8 mouse cellular contexts compared by ENCODE assay signal in the genomic region with DNA sequence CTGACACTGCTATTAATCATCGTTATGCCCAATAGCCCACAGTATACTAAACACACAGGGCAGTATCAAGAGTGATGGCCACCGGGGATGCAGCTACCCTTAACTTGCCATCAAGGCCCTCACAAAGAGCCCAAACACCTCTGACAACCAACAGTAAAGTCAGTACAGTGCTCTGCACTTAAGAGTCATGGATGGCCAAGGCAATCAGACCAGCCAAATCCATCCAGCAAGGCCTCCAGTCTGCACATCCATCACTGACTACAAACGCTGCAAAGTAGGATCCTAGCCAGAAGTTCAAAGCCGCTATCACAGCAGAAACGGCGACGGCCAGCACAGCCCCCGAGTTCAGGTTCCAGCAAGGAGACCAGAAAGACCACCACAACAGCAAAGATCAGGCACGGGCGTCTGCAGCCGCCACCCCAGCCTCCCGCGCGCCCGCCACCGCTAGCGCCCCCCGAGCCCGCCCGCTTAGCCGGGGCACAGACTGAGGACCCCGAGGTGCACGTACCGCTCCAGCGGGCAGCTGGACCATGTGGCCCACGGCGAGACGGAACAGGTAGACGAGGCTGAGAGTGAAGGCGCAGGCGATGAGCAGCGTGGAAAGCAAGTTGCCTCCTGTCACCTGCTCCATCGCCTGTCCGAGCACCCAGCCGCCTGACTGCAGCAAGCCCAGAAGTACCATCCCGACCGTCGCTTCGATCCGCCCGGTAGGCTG. TPM values are rescaled to one million over a fixed set of nuclear protein-coding genes. Genes with fewer than 3 reads are reported as not detected.
A peak's percentile ranks its signal among the peaks of the same experiment; 100 is the strongest.
DNase-seq lines count a peak whose midpoint lies in the region; ATAC-seq and TF ChIP-seq lines count a peak whose summit lies in the region.

No protein-coding gene starts in this region.

- intact Hi-C loops in heart, adult 2 months (cut with DNase I), result loop anchor here (5.0 kb wide), 2 partner anchors 89 to 211 kb away; a partner anchor contains a TSS
- intact Hi-C loops in heart, postnatal 36 days (cut with DNase I), result loop anchor here (2.0 to 5.0 kb wide), 2 partner anchors 89 to 211 kb away; a partner anchor contains a TSS

- TF ChIP-seq POLR2A in heart, adult 2 months (IDR thresholded peaks at IDR 0.05; ENCODE audit: insufficient read depth, low read depth, low read length), result no peak
- TF ChIP-seq POLR2A in spleen, adult 2 months (IDR thresholded peaks at IDR 0.05; ENCODE audit: low read depth, low read length), result no peak
- TF ChIP-seq POLR2A in small intestine, adult 2 months (IDR thresholded peaks at IDR 0.05; ENCODE audit: low read depth, low read length), result no peak

- no peaks in the 10 kb centered on the region for H3K79me2 ChIP-seq in heart, adult 2 months (replicated peaks; ENCODE audit: control insufficient read depth, insufficient read depth, low read length)

- no peak for TF ChIP-seq EP300 in heart, adult 2 months (IDR thresholded peaks at IDR 0.05; ENCODE audit: insufficient read depth, low read depth, low read length)

- H3K4me3 ChIP-seq in heart, adult 2 months, result peak overlapping the region; percentile 80
- H3K4me3 ChIP-seq in spleen, adult 2 months (ENCODE audit: extremely low read depth, insufficient read depth, insufficient read length), result peak overlapping the region; percentile 93
- H3K4me3 ChIP-seq in forebrain, embryonic 14.5 days (ENCODE audit: low read depth, low read length), result peak overlapping the region; percentile 76
- peak overlapping the region; percentile 81 for H3K4me3 ChIP-seq in liver, embryonic 12.5 days
- H3K4me3 ChIP-seq in small intestine, adult 2 months (ENCODE audit: low read depth, low read length), result peak overlapping the region; percentile 97

- no peaks in the 10 kb centered on the region for H3K36me3 ChIP-seq in heart, adult 2 months (ENCODE audit: control insufficient read depth, insufficient read depth, low read length)
- peaks cover 13% of the 10 kb centered on the region for H3K36me3 ChIP-seq in spleen, adult 2 months (ENCODE audit: control insufficient read depth, insufficient read depth, low read length)
- peaks cover 36% of the 10 kb centered on the region for H3K36me3 ChIP-seq in forebrain, embryonic 14.5 days (ENCODE audit: control insufficient read depth, insufficient read depth, low read length)
- H3K36me3 ChIP-seq in liver, embryonic 12.5 days, result peaks cover 37% of the 10 kb centered on the region
- H3K36me3 ChIP-seq in small intestine, adult 2 months (ENCODE audit: control insufficient read depth, insufficient read depth, low read length), result peaks cover 23% of the 10 kb centered on the region

- 2% methylated on average over 41 of the region's 41 CpGs for WGBS in heart, adult 2 months
- 1% methylated on average over 41 of the region's 41 CpGs for WGBS in spleen, adult 2 months
- WGBS in forebrain, embryonic 14.5 days, result 1% methylated on average over 41 of the region's 41 CpGs
- WGBS in liver, embryonic 12.5 days (ENCODE audit: insufficient replicate concordance), result 2% methylated on average over 41 of the region's 41 CpGs
- under 1% methylated on average over 41 of the region's 41 CpGs for WGBS in small intestine, adult 2 months

- no peaks in the 10 kb centered on the region for H3K9me3 ChIP-seq in forebrain, embryonic 14.5 days (replicated peaks; ENCODE audit: control insufficient read depth, low read length)
- no peaks in the 10 kb centered on the region for H3K9me3 ChIP-seq in liver, embryonic 12.5 days (replicated peaks)

- peak overlapping the region; percentile 79 for H3K9ac ChIP-seq in heart, adult 2 months (ENCODE audit: low read depth, low read length)
- peak overlapping the region; percentile 90 for H3K9ac ChIP-seq in forebrain, embryonic 14.5 days (ENCODE audit: low read length)
- H3K9ac ChIP-seq in liver, embryonic 12.5 days, result peak overlapping the region; percentile 82

- H3K4me2 ChIP-seq in forebrain, embryonic 14.5 days (ENCODE audit: low read length), result peak overlapping the region; percentile 76
- H3K4me2 ChIP-seq in liver, embryonic 12.5 days, result peak overlapping the region; percentile 86

- H3K27me3 ChIP-seq in heart, adult 2 months (ENCODE audit: control insufficient read depth, insufficient read depth, low read length), result no peaks in the 10 kb centered on the region
- H3K27me3 ChIP-seq in spleen, adult 2 months (ENCODE audit: control insufficient read depth, insufficient read depth, low read length), result no peaks in the 10 kb centered on the region
- H3K27me3 ChIP-seq in forebrain, embryonic 14.5 days (replicated peaks; ENCODE audit: control insufficient read depth, insufficient read depth, low read length), result no peaks in the 10 kb centered on the region
- no peaks in the 10 kb centered on the region for H3K27me3 ChIP-seq in liver, embryonic 12.5 days (replicated peaks)
- no peaks in the 10 kb centered on the region for H3K27me3 ChIP-seq in small intestine, adult 2 months (ENCODE audit: control insufficient read depth, insufficient read depth, low read length)

- H3K4me1 ChIP-seq in heart, adult 2 months (ENCODE audit: control insufficient read depth, insufficient read depth, low read length), result 0 out of 2 replicates have a peak, but pooled peaks cover 1% of the 10 kb centered on the region
- H3K4me1 ChIP-seq in spleen, adult 2 months (ENCODE audit: control insufficient read depth, insufficient read depth, insufficient read length), result peaks cover 5% of the 10 kb centered on the region
- H3K4me1 ChIP-seq in forebrain, embryonic 14.5 days (ENCODE audit: control insufficient read depth, insufficient read depth, low read length), result peaks cover 8% of the 10 kb centered on the region
- peaks cover 20% of the 10 kb centered on the region for H3K4me1 ChIP-seq in liver, embryonic 12.5 days
- peaks cover 5% of the 10 kb centered on the region; the same call in 1 of the 2 replicates for H3K4me1 ChIP-seq in small intestine, adult 2 months (ENCODE audit: control insufficient read depth, insufficient read depth, insufficient read length, low read length)

- DNase-seq in heart, adult 2 months, result no peak
- DNase-seq in heart, postnatal 36 days, result no peak
- DNase-seq in spleen, adult 2 months (ENCODE audit: low read depth in 1 of 2, low spot score in 2 of 2), result peak in 1 of 2 experiments; percentile 12
- DNase-seq in spleen, adult 12 weeks (ENCODE audit: low spot score), result no peak
- peak; percentile 27 for DNase-seq in forebrain, embryonic 14.5 days (ENCODE audit: low spot score)
- DNase-seq in B cell, adult 2 months, result no peak

- TF ChIP-seq CTCF in heart, adult 2 months (IDR thresholded peaks at IDR 0.05), result no peak
- no peak for TF ChIP-seq CTCF in spleen, adult 2 months (IDR thresholded peaks at IDR 0.05; ENCODE audit: extremely low read depth, insufficient read depth, insufficient read length, insufficient replicate concordance)
- TF ChIP-seq CTCF in small intestine, adult 2 months (IDR thresholded peaks at IDR 0.05; ENCODE audit: extremely low read depth, insufficient read length, insufficient replicate concordance, low read depth, low read length), result no peak

- ATAC-seq in forebrain, embryonic 14.5 days, result no peak; the same call in none of the 2 replicates
- peak; percentile 41 for ATAC-seq in liver, embryonic 12.5 days

- H3K27ac ChIP-seq in heart, adult 2 months, result peak overlapping the region; percentile 81
- peak overlapping the region; percentile 19; the same call in 1 of the 2 replicates for H3K27ac ChIP-seq in spleen, adult 2 months (ENCODE audit: insufficient read depth, low read length)
- H3K27ac ChIP-seq in forebrain, embryonic 14.5 days (ENCODE audit: low read depth, low read length), result peak overlapping the region; percentile 99
- H3K27ac ChIP-seq in liver, embryonic 12.5 days, result peak overlapping the region; percentile 87
- H3K27ac ChIP-seq in small intestine, adult 2 months (ENCODE audit: insufficient read depth, low read depth, low read length), result peak overlapping the region; percentile 97

RNA-seq across cellular contexts. Expression of a gene that starts 0.8 kb away (rescaled TPM):
- total RNA-seq in heart, adult 2 months (2021), result 1 to 10 TPM; 6.2 to 6.4 TPM
- polyA plus RNA-seq in heart, adult 2 months (2012; rRNA removed), result 4.6 and 5.4 TPM in 2 replicates
- total RNA-seq in heart, postnatal 36 days (2021), result 1 to 10 TPM; 5.3 to 7.4 TPM
- 14.3 and 19.7 TPM in 2 replicates for polyA plus RNA-seq in spleen, adult 2 months (2012; rRNA removed)
- 137 and 169 TPM in 2 replicates for polyA plus RNA-seq in forebrain, embryonic 14.5 days (2014; fragmentation: Nextera tagmentation; extraction: Ambion mirVana)
- polyA plus RNA-seq in liver, embryonic 12.5 days (2016; fragmentation: Nextera tagmentation; extraction: Ambion mirVana), result 54.8 and 61.2 TPM in 2 replicates
- polyA plus RNA-seq in small intestine, adult 2 months (2012; rRNA removed), result 37.8 and 45.4 TPM in 2 replicates

Comparison
In these comparisons a context has a peak if more than half of its experiments do, and no peak if none do; other contexts are left out.
1. H3K27ac ChIP-seq: peak in every context shown above with its lines; median percentile 99 in forebrain, embryonic 14.5 days; 97 in small intestine, adult 2 months; 87 in liver, embryonic 12.5 days; 81 in heart, adult 2 months; 19 in spleen, adult 2 months.